Mouse (Mus musculus) megakaryocyte, embryonic 14.5 days (primary cell): ENCODE measurements around the gene Ccdc65.

Experiments
- FLI1 ChIP-seq: IDR thresholded peaks from 2 replicates; pipeline ENCODE4 v1.6.1; 2012; ENCODE audit warnings: low read length, inconsistent platforms, mixed read lengths
- GATA1 ChIP-seq: IDR thresholded peaks from 3 replicates; pipeline ENCODE4 v1.6.1; 2012; ENCODE audit warnings: mixed read lengths, low read length, inconsistent platforms, borderline replicate concordance

DNA sequence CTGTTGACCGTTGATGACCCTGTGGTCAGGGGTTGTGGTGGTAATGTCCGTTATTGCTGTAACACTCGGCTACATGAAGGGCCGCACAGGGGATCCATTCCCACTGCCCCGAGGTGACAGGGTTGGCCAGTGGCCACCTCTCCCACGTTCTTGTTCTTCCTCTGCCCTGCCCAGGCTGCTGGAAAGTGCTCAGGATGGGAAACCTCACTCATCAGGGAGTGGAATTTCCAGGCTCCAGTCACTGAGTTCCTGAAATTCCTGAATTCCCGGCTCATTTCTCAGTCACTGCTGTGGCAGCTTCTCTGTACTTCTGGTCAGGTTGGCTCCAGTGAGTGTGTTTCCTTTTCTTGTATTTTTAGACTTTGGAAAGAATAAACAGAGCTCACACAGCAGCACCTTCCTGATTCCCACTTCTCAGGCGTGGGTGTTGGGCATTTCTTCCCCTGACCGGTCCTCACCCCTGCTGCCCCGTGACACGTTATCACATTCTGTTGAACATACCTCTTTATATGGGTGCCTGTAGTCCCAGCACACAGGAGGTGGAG lies 15.8 kb upstream of the Ccdc65 start:
- TF ChIP-seq FLI1 (no peak), GATA1 (no peak)
